Mouse (Mus musculus): ENCODE measurements around the gene Pik3c2g.

DNA sequence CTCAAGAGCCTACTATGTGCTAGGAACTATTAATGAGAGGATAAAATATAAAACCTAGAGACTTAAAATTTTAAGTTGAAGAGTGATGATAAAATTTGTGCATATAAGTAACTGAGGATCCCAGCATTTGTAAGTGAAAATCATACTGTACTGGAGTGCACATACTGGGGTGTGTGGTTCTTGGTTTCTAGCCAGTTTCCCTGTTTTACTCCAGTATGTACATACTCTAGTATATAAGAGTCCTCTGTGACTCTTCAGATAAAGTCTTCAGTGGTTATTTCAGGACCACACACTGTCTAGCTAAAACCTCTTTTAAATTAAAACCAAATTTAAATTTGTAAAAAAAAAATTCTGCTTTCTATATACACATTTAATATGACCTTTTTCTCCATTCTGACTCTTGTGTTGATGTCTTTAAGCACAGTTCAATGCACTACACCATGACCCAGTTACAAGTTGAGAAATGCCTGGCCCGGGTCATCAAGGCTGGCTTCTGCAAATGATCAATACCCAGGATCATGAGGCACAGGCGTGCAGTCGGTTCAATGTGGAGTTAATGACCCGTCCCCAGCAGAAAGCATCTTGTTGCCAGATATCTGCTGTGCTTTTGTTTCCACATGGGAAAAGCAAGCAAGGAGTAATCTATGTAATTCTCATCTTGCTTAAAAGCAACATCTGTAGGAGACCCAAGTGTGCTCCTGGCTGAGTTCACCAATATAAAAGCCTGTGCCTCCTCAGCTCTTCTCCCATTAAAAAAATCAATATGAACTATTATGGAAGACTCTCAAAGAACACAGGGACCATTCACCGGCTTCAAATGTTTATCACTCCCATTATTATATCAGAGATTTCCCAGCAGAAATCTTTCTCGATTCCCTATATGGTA is 290.7 kb downstream of the Pik3c2g start:
- TF ChIP-seq POLR2A (IDR thresholded peaks at IDR 0.05; ENCODE audit: borderline replicate concordance, extremely low read depth, insufficient read depth, insufficient read length, poor library complexity, severe bottlenecking) (no peak), CTCF (IDR thresholded peaks at IDR 0.05; ENCODE audit: borderline replicate concordance, extremely low read depth, insufficient read depth, insufficient read length) (no peak)

Measured in brain, embryonic 14.5 days (tissue).